Mouse (Mus musculus) brain, embryonic 14.5 days (tissue): ENCODE results near the gene Tlk2.

ENCODE experiments used
- CTCF ChIP-seq: fragments of 200-500 bp; IDR thresholded peaks from 2 replicates; pipeline ENCODE4 v1.5.1; 2012; ENCODE audit warnings: inconsistent platforms, mild to moderate bottlenecking, moderate library complexity, borderline replicate concordance; ENCODE audit not compliant: insufficient read depth, insufficient read length; ENCODE audit errors: extremely low read depth
- POLR2A ChIP-seq: fragments of 200-500 bp; IDR thresholded peaks from 2 replicates; pipeline ENCODE4 v1.6.1; 2012; ENCODE audit warnings: mild to moderate bottlenecking, inconsistent platforms, borderline replicate concordance; ENCODE audit not compliant: poor library complexity, insufficient read depth, insufficient read length, severe bottlenecking; ENCODE audit errors: extremely low read depth

- no peak for TF ChIP-seq CTCF
- no peak for TF ChIP-seq POLR2A
Observed at GRCm38 (mm10) chr11:105144084-105144483, 34.5 kb upstream of the Tlk2 start.
